Mouse (Mus musculus) limb, embryonic 15.5 days (tissue): ENCODE data around the gene Trmt2b. TPM values are rescaled to one million over a fixed set of nuclear protein-coding genes. Genes with fewer than 3 reads are reported as not detected.
"Not testable (repeated sequence)": the region's sequence is repeated elsewhere in the genome, so short reads cannot be mapped to it uniquely, and the experiment has no call there.

ENCODE experiments used
- ATAC-seq: fragments of 200-750 bp; cut with Nextera tagmentation; 2 replicates; pipeline ENCODE4 v1.8.0; 2017; ENCODE audit warnings: low read depth, moderate TSS enrichment; ENCODE audit not compliant: insufficient number of reproducible peaks, low FRiP score, low TSS enrichment
- H3K27ac ChIP-seq: fragments of 300-500 bp; sonication (generic); 2 replicates; pipeline ENCODE4 v1.5.1; 2015; ENCODE audit warnings: moderate library complexity, mild to moderate bottlenecking, inconsistent platforms
- H3K27me3 ChIP-seq: fragments of 300-500 bp; sonication (generic); 2 replicates; pipeline ENCODE4 v1.6.1; 2015; ENCODE audit warnings: inconsistent platforms
- H3K36me3 ChIP-seq: fragments of 300-500 bp; sonication (generic); 2 replicates; pipeline ENCODE4 v1.6.1; 2015; ENCODE audit warnings: inconsistent platforms
- H3K4me1 ChIP-seq: fragments of 300-500 bp; sonication (generic); 2 replicates; pipeline ENCODE4 v1.6.1; 2015; ENCODE audit warnings: inconsistent platforms
- H3K4me2 ChIP-seq: fragments of 300-500 bp; sonication (generic); 2 replicates; pipeline ENCODE4 v1.6.1; 2015; ENCODE audit warnings: mild to moderate bottlenecking, inconsistent platforms
- H3K4me3 ChIP-seq: fragments of 300-500 bp; sonication (generic); 2 replicates; pipeline ENCODE4 v1.5.1; 2015; ENCODE audit warnings: mild to moderate bottlenecking, inconsistent platforms
- H3K9ac ChIP-seq: fragments of 300-500 bp; sonication (generic); 2 replicates; pipeline ENCODE4 v1.6.1; 2015; ENCODE audit warnings: inconsistent platforms
- H3K9me3 ChIP-seq: fragments of 300-500 bp; sonication (generic); 2 replicates; pipeline ENCODE4 v1.6.1; 2016; ENCODE audit warnings: inconsistent platforms
- WGBS: fragments of 180-500 bp; shearing (Covaris S2); methylation state at CpG from one replicate; pipeline ENCODE4 v1.1.7; 2015; 5-methylcytosine and 5-hydroxymethylcytosine counted together
- polyA plus RNA-seq: library from polyadenylated mRNA; unstranded; fragments of >200 nt; fragmentation: Nextera tagmentation; extraction: Ambion mirVana; gene quantifications from 2 replicates; pipeline ENCODE4 v1.2.1, GENCODE M21; 2015

Gene Trmt2b
- polyA plus RNA-seq, 1 experiment from 2014 or later = 15.7 TPM

DNA sequence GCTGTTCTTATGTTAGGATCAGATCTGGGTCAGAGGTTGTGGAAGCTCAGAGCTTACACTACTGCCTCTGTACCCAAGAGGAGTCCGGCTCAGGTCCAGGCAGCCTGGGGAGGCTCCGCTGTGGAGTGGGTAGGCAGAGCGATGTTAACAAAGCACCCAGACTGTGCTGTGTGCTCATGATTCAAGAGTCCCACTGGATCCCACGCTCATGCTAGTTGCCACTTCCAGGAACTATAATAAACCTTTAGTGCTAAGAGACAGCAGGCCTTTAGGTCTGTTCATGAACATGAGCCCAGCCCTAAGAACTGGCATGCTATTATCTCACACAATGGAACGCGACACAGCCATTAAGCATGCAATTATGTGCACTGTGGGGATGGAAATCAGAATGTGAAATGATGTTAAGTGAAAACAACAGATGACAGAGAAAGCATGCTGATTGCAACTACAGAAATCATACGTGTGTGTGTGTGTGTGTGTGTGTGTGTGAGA is 65.6 kb downstream of the Trmt2b start:
- Histone ChIP-seq H3K27me3 (no peaks in the 10 kb centered on the region), H3K4me1 (no peaks in the 10 kb centered on the region), H3K9ac (no peak overlapping the region), H3K27ac (no peak overlapping the region), H3K4me3 (no peak overlapping the region), H3K36me3 (no peaks in the 10 kb centered on the region), H3K4me2 (no peak overlapping the region), H3K9me3 (no peaks in the 10 kb centered on the region)
- 87% methylated on average over 7 of the region's 7 CpGs for WGBS
- no peak for ATAC-seq

- H3K9ac ChIP-seq = no peak overlapping the region
- H3K4me1 ChIP-seq = no peaks in the 10 kb centered on the region
- no peaks in the 10 kb centered on the region for H3K9me3 ChIP-seq
- no peaks in the 10 kb centered on the region for H3K27me3 ChIP-seq
- no peak for ATAC-seq
- no peak overlapping the region for H3K4me2 ChIP-seq
- H3K4me3 ChIP-seq = no peak overlapping the region
- 63% methylated on average over 2 of the region's 2 CpGs for WGBS
- H3K36me3 ChIP-seq = no peaks in the 10 kb centered on the region
- no peak overlapping the region for H3K27ac ChIP-seq
Measured at GRCm38 (mm10) chrX:134208491-134208890, 68.3 kb downstream of the Trmt2b start.

GRCm38 (mm10) chrX:134187201-134187600 is 89.6 kb downstream of the Trmt2b start, which contains the start of gene Arl13a:
Gene Arl13a, plus strand, starts transcription at chrX:134187501.
- H3K27me3 ChIP-seq, H3K4me2 ChIP-seq, H3K4me3 ChIP-seq, H3K36me3 ChIP-seq, H3K4me1 ChIP-seq, H3K27ac ChIP-seq, ATAC-seq, H3K9ac ChIP-seq, H3K9me3 ChIP-seq: not testable (repeated sequence)
- 86% methylated on average over 9 of the region's 9 CpGs for WGBS

- no peaks in the 10 kb centered on the region for H3K36me3 ChIP-seq
- H3K9ac ChIP-seq = no peak overlapping the region
- H3K27ac ChIP-seq = no peak overlapping the region
- no peak for ATAC-seq
- no peak overlapping the region for H3K4me2 ChIP-seq
- H3K4me3 ChIP-seq = no peak overlapping the region
- H3K27me3 ChIP-seq = no peaks in the 10 kb centered on the region
- no peaks in the 10 kb centered on the region for H3K9me3 ChIP-seq
- no peaks in the 10 kb centered on the region for H3K4me1 ChIP-seq
- WGBS = 82% methylated on average over 1 of the region's 1 CpGs
Measured at GRCm38 (mm10) chrX:134174699-134175098, 102.1 kb downstream of the Trmt2b start.

Other genes starting within 250 kb of the Trmt2b start
- 30.4 and 32.1 TPM in 2 replicates for gene Cstf2, start 217.8 kb downstream of the Trmt2b start, polyA plus RNA-seq
- 3.7 TPM in 2 replicates for gene Xkrx, start 114.9 kb downstream of the Trmt2b start, polyA plus RNA-seq
- not detected in 2 replicates for gene Arl13a, start 89.5 kb downstream of the Trmt2b start, polyA plus RNA-seq
- 0.23 TPM in 1 of 2 replicates, not detected in the other for gene Nox1, start 55.0 kb downstream of the Trmt2b start, polyA plus RNA-seq
- 7.4 and 8.2 TPM in 2 replicates for gene Tmem35a, start 18.2 kb upstream of the Trmt2b start, polyA plus RNA-seq
- 21.9 and 22.9 TPM in 2 replicates for gene Cenpi, start 31.1 kb upstream of the Trmt2b start, polyA plus RNA-seq
- 2.8 and 3.4 TPM in 2 replicates for gene Drp2, start 127.6 kb upstream of the Trmt2b start, polyA plus RNA-seq
- gene Taf7l, start 199.5 kb upstream of the Trmt2b start, polyA plus RNA-seq = 0.20 and 0.27 TPM in 2 replicates